Mouse (Mus musculus): ENCODE data around the gene Osbpl2. TPM values are rescaled to one million over a fixed set of nuclear protein-coding genes. Genes with fewer than 3 reads are reported as not detected.
"Not testable (repeated sequence)": the region's sequence is repeated elsewhere in the genome, so short reads cannot be mapped to it uniquely, and the experiment has no call there.

Osbpl2 gene
- total RNA-seq, 2 experiments from 2014 or later = 16.3 to 18.6 TPM

GRCm38 (mm10) chr2:180173163-180173562 is 54.1 kb downstream of the Osbpl2 start:
- no peak for DNase-seq
- peak overlapping the region; percentile 98 for H3K27ac ChIP-seq
- intact Hi-C loops (cut with DNase I) = no loop called here
- peak overlapping the region; percentile 89 for H3K4me3 ChIP-seq
- peak; percentile 20 for TF ChIP-seq CTCF (IDR thresholded peaks at IDR 0.05)

GRCm38 (mm10) chr2:180173711-180174110 is 54.6 kb downstream of the Osbpl2 start:
- intact Hi-C loops (cut with DNase I); H3K27ac ChIP-seq: not testable (repeated sequence)
- DNase-seq = peak; percentile 31
- peak overlapping the region; percentile 89 for H3K4me3 ChIP-seq

- intact Hi-C loops (cut with DNase I) = no loop called here
- Histone ChIP-seq H3K4me3 (peak overlapping the region; percentile 26; the same call in 1 of the 2 replicates), H3K27ac (no peak overlapping the region)
- peak; percentile 23 for DNase-seq
- no peak for TF ChIP-seq CTCF (IDR thresholded peaks at IDR 0.05)
Measured at GRCm38 (mm10) chr2:180174121-180174520, 55.0 kb downstream of the Osbpl2 start.

- DNase-seq = no peak
- Histone ChIP-seq H3K4me3 (no peak overlapping the region), H3K27ac (no peak overlapping the region)
- TF ChIP-seq CTCF (IDR thresholded peaks at IDR 0.05) = no peak
- intact Hi-C loops (cut with DNase I) = no loop called here
Measured at GRCm38 (mm10) chr2:180175725-180176124, 56.6 kb downstream of the Osbpl2 start.

GRCm38 (mm10) chr2:180181542-180181941 is 62.4 kb downstream of the Osbpl2 start:
- Histone ChIP-seq H3K27ac (no peak overlapping the region), H3K4me3 (no peak overlapping the region)
- DNase-seq = no peak
- no peak for TF ChIP-seq CTCF (IDR thresholded peaks at IDR 0.05)
- intact Hi-C loops (cut with DNase I) = no loop called here

GRCm38 (mm10) chr2:180184011-180184751 is 65.1 kb downstream of the Osbpl2 start:
- no peak overlapping the region for H3K4me3 ChIP-seq
- TF ChIP-seq CTCF (IDR thresholded peaks at IDR 0.05) = no peak
- no peak for DNase-seq
- intact Hi-C loops (cut with DNase I) = loop anchor here (2.0 kb wide), 1 partner anchor 67 kb away; no protein-coding TSS in a partner anchor
- no peak overlapping the region for H3K27ac ChIP-seq

- intact Hi-C loops (cut with DNase I) = loop anchor here (2.0 kb wide), 1 partner anchor 66 kb away; no protein-coding TSS in a partner anchor
- no peak for DNase-seq
- H3K4me3 ChIP-seq = no peak overlapping the region
- peak; percentile 36; the same call in 1 of the 2 replicates for TF ChIP-seq CTCF (IDR thresholded peaks at IDR 0.05)
- H3K27ac ChIP-seq = no peak overlapping the region; the same call in 1 of the 2 replicates
Measured at GRCm38 (mm10) chr2:180184752-180185109, 65.6 kb downstream of the Osbpl2 start.

- no peak overlapping the region for H3K4me3 ChIP-seq
- H3K27ac ChIP-seq = peak overlapping the region; percentile 84
- no peak for TF ChIP-seq CTCF (IDR thresholded peaks at IDR 0.05)
- intact Hi-C loops (cut with DNase I) = loop anchor here (2.0 kb wide), 1 partner anchor 65 kb away; no protein-coding TSS in a partner anchor
- peak; percentile 88 for DNase-seq
Measured at GRCm38 (mm10) chr2:180185686-180186085, 66.6 kb downstream of the Osbpl2 start.

- DNase-seq = no peak
- no peak for TF ChIP-seq CTCF (IDR thresholded peaks at IDR 0.05)
- intact Hi-C loops (cut with DNase I) = no loop called here
- Histone ChIP-seq H3K27ac (no peak overlapping the region), H3K4me3 (no peak overlapping the region)
Measured at GRCm38 (mm10) chr2:180187362-180187761, 68.3 kb downstream of the Osbpl2 start.

- no peak for DNase-seq
- no peak overlapping the region for H3K27ac ChIP-seq
- intact Hi-C loops (cut with DNase I) = no loop called here
- H3K4me3 ChIP-seq = no peak overlapping the region
- TF ChIP-seq CTCF (IDR thresholded peaks at IDR 0.05) = no peak
Measured at GRCm38 (mm10) chr2:180196610-180197322, 77.7 kb downstream of the Osbpl2 start.

- Histone ChIP-seq H3K27ac (no peak overlapping the region), H3K4me3 (no peak overlapping the region)
- no peak for TF ChIP-seq CTCF (IDR thresholded peaks at IDR 0.05)
- no peak for DNase-seq
- intact Hi-C loops (cut with DNase I) = no loop called here
Measured at GRCm38 (mm10) chr2:180197323-180198037, 78.4 kb downstream of the Osbpl2 start.

- peak; percentile 57 for DNase-seq
- Histone ChIP-seq H3K27ac (no peak overlapping the region), H3K4me3 (no peak overlapping the region)
- intact Hi-C loops (cut with DNase I) = no loop called here
- TF ChIP-seq CTCF (IDR thresholded peaks at IDR 0.05) = no peak
Measured at GRCm38 (mm10) chr2:180198782-180199181, 79.7 kb downstream of the Osbpl2 start.

GRCm38 (mm10) chr2:180200681-180201080 is 81.6 kb downstream of the Osbpl2 start:
- TF ChIP-seq CTCF (IDR thresholded peaks at IDR 0.05) = no peak
- intact Hi-C loops (cut with DNase I) = no loop called here

More at GRCm38 (mm10) chr2:180200681-180201080, 81.6 kb downstream of the Osbpl2 start:
- DNase-seq = no peak
- Histone ChIP-seq H3K4me3 (no peak overlapping the region), H3K27ac (no peak overlapping the region)
